Mouse (Mus musculus) lung, adult 10 weeks (tissue): Measurements from ENCODE around the gene Lgi1. TPM values are rescaled to one million over a fixed set of nuclear protein-coding genes. Genes with fewer than 3 reads are reported as not detected.

Source experiments
- polyA plus RNA-seq: library from polyadenylated mRNA; stranded (reverse); fragments of 350-450 nt; fragmentation: Illumina TruSeq; extraction: RNeasy Lipid Tissue Mini Kit (QIAGEN cat#74804); gene quantifications from one replicate; pipeline ENCODE4 v1.2.3, GENCODE M21; 2014; ENCODE audit warnings: low read depth, low replicate concordance; ENCODE audit not compliant: insufficient read depth

Gene Lgi1
- polyA plus RNA-seq = 0.20 TPM

DNA sequence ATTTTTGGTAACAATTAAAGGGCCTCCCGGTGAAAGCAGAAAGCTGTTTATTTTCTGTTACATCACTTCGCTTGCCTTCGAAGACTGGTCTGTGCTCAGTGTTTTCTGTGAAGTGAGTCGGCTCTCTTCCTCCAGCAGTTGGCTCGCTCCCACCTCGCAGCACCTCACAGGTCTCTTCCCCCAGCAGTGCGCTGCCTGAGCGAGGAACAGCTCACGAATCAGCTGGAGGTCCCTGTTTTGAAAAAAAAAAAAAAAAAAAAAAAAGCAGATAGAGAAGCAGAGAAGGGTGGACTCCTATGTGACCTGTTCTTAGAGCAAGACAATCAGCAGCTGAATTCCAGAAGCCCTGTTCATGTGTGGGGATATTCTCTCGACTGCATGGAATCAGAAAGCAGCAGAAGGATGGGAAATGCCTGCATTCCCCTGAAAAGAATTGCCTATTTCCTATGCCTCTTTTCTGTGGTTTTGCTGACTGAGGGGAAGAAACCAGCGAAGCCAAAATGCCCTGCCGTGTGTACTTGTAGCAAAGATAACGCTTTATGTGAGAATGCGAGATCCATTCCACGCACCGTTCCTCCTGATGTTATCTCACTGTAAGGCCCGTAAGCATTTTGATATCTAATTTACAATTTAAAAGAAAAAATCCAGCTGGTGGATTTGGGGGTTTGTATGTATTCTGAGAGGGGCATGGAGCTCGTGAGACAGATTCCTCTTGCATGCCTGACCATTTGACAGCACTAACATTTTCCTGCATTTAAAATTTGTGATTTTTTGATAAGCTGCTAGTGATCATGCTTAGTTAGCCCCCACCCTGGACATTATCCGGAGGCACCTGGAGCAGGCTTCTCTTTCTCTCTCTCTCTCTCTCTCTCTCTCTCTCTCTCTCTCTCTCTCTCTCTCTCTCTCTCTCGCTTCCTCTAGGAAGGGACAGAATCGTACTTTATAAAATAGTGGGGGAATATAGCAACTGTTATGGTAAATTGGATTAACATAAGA is at the start of gene Lgi1:
TSS of gene Lgi1 (plus strand) at position 32 of the 996 bp plus-strand sequence.

DNA sequence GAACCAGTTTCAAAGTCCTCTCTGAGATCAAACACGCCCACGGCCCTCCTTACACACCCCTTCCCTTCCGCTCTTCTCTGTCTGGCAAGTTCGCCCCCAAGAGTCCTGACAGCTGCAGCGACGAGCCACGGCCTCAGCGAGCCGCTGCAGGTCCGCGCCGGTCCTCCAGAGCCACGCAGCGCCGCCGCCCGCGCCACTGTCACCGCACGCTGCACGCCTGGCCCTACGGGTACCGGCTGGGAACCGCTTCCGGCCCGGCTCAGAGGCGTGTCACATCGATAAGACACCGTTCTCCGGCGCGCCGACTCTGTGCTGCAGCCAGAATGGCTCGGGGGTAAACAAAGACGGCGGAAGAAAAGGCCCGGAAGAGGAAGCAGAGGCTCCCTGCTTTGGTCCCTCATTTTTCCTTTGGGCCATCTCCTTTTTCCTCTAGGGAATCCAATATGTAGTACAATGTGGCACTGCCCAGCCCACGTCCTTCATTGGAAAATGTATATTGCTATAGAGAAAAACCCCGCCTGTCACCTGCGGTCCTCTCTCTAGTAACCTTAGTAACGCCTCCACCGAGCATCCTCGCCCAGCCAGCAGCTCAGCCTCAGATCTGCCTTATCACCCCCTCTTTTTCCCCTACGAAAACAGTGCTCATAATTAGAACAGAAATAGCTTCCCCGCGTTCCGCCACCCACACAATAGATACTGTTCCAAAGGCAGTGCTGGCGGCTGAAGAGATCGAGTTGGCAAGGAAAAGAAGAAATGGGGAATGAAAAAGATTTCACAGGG is 40.2 kb upstream of the Lgi1 start, which contains the start of gene Fra10ac1:
TSS of gene Fra10ac1 (minus strand) at position 252 of the 780 bp plus-strand sequence.

Other genes starting within 250 kb of the Lgi1 start
- gene Myof, start 221.0 kb upstream of the Lgi1 start, polyA plus RNA-seq = 46.7 TPM
- 0.76 TPM for gene Cep55, start 209.5 kb upstream of the Lgi1 start, polyA plus RNA-seq
- 13.8 TPM for gene Ffar4, start 167.5 kb upstream of the Lgi1 start, polyA plus RNA-seq
- gene Rbp4, start 139.3 kb upstream of the Lgi1 start, polyA plus RNA-seq = 49.1 TPM
- not detected for gene Pde6c, start 131.8 kb upstream of the Lgi1 start, polyA plus RNA-seq
- gene Fra10ac1, start 40.4 kb upstream of the Lgi1 start, polyA plus RNA-seq = 12.1 TPM
- 2.2 TPM for gene Slc35g1, start 131.4 kb downstream of the Lgi1 start, polyA plus RNA-seq
- gene Plce1, start 216.6 kb downstream of the Lgi1 start, polyA plus RNA-seq = 4.2 TPM